Mouse (Mus musculus): Measurements from ENCODE around the gene A430033K04Rik. TPM values are rescaled to one million over a fixed set of nuclear protein-coding genes. Genes with fewer than 3 reads are reported as not detected.
A peak's percentile ranks its signal among the peaks of the same experiment; 100 is the strongest.

Gene A430033K04Rik
- total RNA-seq (2021), result 1 to 10 TPM; 3.9 to 7.4 TPM
- polyA plus RNA-seq (2012; rRNA removed), result 0.46 and 1.1 TPM in 2 replicates
- long read RNA-seq, partial matches to known transcripts, result 0 of 4 reads
- long read RNA-seq, other reads (novel, unspliced or antisense), result 0 of 4 reads

- peak; percentile 96 for DNase-seq
Observed at GRCm38 (mm10) chr5:138622645-138623477, at the start of gene A430033K04Rik. Gene A430033K04Rik, plus strand, starts transcription at chr5:138622859.

- DNase-seq, result no peak
Observed at GRCm38 (mm10) chr5:138587396-138587795, 35.3 kb upstream of the A430033K04Rik start.

DNA sequence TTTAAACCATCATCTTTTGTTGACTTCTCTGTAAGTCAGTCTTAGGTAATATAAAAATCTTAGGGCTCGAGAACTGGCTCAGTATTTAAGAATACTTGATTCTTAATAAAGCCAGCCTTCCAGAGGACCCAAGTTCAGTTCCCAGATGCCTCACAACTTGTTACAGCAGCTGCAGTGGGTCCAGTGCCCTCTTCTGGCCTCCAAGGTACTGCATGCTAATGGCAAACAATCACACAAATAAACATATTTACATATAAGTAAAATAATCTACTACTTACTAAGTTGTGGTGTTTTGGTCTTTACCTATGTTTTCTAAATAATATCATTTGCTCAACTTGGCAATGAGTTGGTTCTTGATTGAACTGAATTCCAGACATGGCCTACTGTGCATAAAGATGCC is 4.3 kb upstream of the A430033K04Rik start:
- DNase-seq, result no peak

DNA sequence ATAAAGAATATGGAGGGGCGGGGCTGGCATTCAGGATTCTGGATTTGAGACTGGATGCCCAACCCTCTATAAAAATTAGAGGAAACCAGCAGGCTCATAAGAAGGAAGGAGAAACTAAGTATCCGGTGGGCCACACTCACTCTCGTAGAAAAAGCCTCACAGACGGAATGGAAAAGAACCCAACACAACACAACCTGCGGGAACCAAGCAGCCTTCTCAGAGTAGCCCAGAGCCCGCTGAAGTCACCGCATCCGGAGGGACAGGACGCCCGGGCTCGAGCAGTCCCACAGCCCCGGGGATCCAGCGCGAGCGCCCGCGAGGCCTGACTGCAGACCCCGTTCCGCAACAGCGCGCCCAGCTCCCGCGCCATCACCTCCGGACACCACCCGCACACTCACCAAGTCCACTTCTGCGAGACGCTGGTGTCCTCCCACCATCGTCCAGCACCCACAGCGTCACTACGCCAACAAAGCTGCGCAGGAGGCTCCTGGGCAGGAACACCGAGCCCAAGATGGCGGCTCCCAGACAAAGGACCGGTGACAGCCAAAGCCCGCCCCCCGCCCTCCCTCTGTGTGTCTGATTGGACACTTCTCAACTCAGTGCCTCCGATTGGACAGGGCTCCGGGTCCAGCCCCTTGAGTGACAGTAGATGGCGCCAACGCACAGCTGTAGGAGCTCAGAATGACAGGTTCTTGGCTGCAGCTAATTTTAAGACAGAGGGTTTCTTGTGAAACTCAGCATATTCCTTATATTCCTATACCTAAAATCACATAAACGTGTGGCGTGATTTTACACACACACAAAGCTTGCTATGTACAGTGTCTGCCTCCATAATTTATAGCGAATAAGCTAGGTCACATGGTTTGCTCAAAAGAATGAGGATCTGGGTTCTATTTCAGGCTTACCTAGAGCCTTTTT is 3.2 kb upstream of the A430033K04Rik start, which contains the start of gene Zfp68:
TSS of gene Zfp68 (minus strand) at position 551 of the 918 bp plus-strand sequence.
- peak; percentile 94 for DNase-seq

- DNase-seq, result no peak
Observed at GRCm38 (mm10) chr5:138620836-138621235, 1.8 kb upstream of the A430033K04Rik start.

GRCm38 (mm10) chr5:138623478-138623875 is 818 bp downstream of the A430033K04Rik start:
- no peak for DNase-seq

DNA sequence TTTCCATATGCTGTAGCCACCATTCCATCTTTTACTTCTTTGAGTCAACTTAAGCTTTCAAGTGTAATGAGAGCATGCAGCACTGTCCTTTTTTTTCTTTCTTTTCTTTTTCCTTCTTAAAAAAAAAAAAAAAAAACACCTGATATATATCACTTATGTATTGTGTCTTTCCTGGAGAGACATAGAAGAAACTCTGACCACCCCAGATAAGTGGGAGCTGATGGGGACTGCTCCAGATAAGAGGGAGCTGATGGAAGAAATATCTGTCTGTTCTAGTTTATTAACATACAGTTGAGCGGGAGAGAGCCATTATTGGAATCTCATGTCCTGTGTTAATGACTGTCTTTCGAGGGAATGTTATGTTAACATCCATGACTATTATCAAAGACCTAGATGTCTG is 13.8 kb downstream of the A430033K04Rik start:
- no peak for DNase-seq

DNA sequence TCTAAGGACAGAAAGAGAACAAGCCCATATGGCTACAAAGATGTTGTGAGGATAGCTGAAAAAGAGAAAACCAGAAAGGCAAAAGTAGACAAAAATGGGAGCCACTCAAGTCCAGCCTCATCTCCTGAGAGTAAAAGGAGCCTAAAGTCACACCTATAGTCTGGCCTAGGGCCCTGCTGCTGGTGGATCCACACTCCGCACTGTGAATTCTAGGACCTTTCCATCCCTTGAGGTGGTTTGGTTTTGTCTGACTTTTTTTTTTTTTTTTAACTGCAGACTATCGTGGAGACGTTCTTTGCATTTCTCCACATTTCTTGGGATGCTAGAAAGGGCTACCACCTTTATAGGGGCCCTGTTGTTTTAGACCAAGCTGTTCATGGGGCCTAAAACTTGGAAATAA is 18.4 kb downstream of the A430033K04Rik start:
- no peak for DNase-seq

DNA sequence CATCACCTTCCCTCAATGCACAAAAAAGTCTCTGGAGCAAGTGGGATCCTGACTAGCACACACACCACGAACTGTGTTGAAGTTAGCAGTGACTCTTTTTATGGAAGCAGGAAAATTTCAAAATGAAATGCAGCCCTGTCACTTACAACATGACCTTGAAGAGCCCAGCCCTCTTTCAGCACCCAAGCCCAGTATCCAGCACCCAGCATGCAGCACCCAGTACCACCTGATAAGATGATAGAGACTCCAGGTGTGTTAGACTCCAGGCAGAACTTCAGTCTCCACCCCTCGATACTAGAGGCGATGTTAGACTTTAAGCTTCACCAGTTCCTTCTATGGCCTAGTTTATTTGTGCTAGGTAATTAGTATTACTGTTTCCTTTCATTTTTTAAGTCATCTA is 19.1 kb downstream of the A430033K04Rik start:
- no peak for DNase-seq

DNA sequence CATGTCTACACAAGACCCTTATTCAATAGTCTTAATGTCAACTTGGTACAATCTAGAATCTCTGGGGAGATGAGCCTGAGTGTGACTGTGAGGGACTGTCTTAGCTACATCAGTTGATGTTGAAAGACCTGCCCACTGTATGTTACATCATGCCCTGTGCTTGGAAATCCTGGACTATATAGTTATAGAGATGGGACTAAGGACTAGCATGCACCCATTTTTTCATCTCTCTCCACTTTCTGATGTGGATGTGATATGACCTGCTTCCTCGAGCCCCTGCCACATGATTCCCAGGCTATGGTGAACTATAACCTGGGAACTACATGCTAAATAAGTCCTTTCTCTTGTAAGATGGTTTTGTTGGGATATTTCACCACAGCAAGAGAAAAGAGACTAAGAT is 30.3 kb downstream of the A430033K04Rik start:
- no peak for DNase-seq

DNA sequence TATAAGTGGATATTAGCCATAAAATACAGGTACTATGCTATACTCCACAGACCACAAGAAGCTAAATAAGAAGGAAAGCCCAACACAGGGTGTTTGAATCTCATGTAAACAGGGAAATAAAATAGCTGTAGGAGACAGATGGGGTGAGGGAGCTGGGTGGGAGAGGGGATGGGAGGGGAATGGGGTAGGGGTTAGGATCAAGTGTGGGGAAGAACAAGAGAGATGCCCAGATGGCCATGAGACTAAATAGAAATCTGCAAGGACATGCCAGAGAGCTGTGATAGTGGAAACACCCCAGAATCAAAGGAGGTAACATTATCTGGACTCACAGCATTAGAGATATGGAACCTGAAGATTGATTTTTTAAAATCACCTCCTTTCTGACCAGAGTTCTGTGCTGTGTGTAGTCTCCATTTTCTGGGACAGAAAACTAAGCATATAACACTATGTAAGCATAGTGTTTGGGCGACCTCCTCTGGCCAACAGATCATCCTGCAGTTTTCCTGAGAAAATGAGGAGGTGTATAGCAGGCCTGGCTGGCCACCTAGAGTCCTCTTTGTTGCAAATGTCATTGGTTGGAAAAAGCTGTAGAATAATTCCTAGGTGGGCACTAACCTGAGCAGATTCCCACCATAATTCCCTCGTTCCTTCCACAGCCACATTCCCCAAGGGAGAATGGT is 34.0 kb downstream of the A430033K04Rik start:
- DNase-seq, result peak; percentile 33

GRCm38 (mm10) chr5:138657407-138657806 is 34.7 kb downstream of the A430033K04Rik start:
- DNase-seq, result no peak

DNA sequence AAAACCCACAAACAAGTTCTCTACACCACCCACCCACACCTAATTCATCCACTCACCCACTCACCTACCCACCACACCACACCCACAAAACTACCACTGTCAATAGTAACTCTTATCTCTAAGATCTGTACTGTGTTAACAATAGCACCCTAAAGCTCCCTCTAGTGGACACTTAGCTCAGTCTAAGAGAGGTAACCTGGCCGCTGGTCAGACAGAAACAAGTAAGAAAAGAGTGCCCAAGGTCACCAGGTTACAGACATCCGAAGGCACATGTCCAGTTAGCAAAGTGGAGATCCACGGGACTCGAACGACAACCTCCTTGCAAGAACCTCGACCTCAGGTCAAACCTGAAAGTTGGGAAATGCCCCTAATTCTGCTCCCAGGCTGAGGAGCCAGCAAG is 35.2 kb downstream of the A430033K04Rik start:
- peak; percentile 32 for DNase-seq

- peak; percentile 17 for DNase-seq
Observed at GRCm38 (mm10) chr5:138658922-138659321, 36.3 kb downstream of the A430033K04Rik start.

DNA sequence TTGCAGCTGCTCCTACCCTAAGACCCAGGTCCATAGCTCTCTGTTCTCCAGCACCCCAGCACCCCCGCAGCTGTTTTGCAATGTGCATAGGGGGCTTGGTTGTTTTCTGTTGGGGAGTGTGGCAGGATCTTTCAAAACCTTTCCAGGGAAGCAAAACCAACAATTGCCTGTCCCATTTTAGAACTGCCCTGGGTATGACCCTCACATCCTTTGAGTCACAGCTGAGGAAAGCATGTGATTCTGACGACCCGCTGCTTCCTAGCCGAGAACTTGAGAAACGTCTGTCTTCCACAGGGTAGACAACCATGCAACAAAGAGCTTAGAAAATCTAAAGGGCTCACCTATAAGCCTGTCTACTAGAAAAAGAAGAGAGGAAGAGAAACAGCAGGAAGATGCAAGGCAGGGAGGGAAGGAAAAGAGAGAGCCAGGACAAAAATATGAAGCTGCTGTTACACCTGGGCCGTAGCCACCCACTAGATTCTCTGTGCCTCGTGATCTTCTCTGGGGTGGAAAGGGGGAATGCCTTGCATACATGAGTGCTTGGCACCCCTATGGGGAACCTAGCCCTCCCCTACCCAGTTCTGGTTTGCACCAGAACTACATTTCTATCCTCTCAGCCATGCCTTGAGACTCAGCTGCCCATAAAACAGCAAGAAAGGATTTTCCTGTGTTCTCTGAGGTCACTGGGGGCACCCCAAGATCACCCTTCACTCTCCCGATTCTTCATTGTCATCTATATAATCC is 60.5 kb downstream of the A430033K04Rik start:
- DNase-seq, result peak; percentile 27

- no peak for DNase-seq
Observed at GRCm38 (mm10) chr5:138683821-138684220, 61.2 kb downstream of the A430033K04Rik start.

DNA sequence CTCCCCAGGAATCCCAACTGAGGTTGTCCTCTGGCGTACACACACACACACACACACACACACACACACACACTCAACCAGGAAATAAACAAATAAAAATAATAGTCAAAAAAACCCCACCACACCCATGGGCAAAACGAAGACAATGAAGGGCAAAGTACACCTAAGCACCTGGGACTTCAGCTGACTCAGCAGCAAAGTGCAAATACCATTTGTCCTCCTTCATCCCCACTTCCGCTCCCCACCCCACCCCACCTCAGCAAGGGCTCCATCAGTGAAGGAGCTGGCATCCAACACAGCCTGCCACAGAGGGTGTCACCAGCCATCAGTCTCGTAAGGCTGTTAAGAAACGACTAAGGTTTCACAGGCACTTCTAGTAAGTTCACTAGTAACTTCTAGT is 64.8 kb downstream of the A430033K04Rik start:
- DNase-seq, result no peak

GRCm38 (mm10) chr5:138689254-138689653 is 66.6 kb downstream of the A430033K04Rik start:
- DNase-seq, result no peak

DNA sequence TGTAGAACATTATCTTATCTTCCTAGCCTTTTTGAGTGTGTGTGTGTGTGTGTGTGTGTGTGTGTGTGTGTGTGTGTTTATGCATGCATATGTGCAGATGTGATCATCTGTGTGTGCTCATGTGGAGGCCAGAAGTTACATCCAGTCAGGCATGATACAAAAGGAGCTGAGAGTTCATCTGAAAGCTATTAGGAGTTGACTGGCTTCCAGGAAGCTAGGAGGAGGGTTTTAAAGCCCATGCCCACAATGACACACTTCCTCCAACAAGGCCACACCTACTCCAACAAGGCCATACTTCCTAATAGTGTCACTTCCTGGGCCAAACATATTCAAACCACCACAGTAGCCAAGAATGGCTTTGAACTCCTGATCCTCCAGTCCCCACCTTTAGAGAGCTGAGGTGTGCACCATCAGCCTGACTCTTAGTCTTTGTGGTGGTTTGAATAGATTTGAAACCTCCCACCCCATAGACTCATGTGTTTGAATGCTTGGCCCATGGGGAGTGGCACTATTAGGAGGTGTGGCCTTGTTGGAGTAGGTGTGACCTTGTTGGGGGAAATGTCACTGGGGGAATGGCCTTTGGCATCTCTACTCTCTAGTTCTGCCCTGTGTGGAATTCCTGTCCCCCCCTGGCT is 70.4 kb downstream of the A430033K04Rik start:
- no peak for DNase-seq

DNA sequence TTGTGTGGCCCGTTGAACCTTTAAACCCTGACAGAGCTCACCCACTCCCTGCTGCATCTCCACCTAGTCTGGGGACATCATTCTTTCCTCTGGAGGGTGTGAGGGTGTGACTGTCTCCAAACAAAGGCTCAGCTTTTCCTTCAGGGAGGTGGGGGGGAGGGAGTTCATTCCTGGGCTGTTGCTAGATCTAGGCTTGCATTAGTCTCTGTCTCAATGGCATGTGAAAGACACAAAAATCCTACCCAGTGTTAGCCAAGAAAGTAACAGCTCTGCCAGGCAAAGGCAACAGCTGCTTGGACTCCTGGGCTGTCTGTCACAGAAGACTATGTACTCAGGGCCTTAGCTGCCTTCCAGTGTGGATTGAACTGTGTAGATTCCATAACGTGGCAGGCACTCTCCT is 71.4 kb downstream of the A430033K04Rik start:
- no peak for DNase-seq

Measured in adrenal gland, adult 2 months (tissue).